Mouse (Mus musculus): ENCODE measurements around the gene Pld2. TPM values are rescaled to one million over a fixed set of nuclear protein-coding genes. Genes with fewer than 3 reads are reported as not detected.
A peak's percentile ranks its signal among the peaks of the same experiment; 100 is the strongest.

Pld2 gene
- total and polyA plus RNA-seq, 2 experiments: 3.3 to 9.5 TPM

- TF ChIP-seq CTCF (IDR thresholded peaks at IDR 0.05; ENCODE audit: low read depth, low read length) (no peak), POLR2A (IDR thresholded peaks at IDR 0.05; ENCODE audit: extremely low read depth, insufficient read depth, low read length) (no peak)
- no peak overlapping the region for H3K27ac ChIP-seq (replicated peaks; ENCODE audit: insufficient read depth, low read depth, low read length)
Observed at GRCm38 (mm10) chr11:70512709-70513342, 27.0 kb upstream of the Pld2 start.

GRCm38 (mm10) chr11:70513520-70513919 is 26.3 kb upstream of the Pld2 start:
- Histone ChIP-seq H3K4me1 (ENCODE audit: control insufficient read depth, insufficient read depth, low read length) (peaks cover 7% of the 10 kb centered on the region), H3K27ac (replicated peaks; ENCODE audit: insufficient read depth, low read depth, low read length) (peak overlapping the region; percentile 31; the same call in 1 of the 2 replicates), H3K79me2 (ENCODE audit: control insufficient read depth, insufficient read depth, low read length) (no peaks in the 10 kb centered on the region), H3K36me3 (ENCODE audit: control insufficient read depth, insufficient read depth, low read length) (no peaks in the 10 kb centered on the region; the same call in 1 of the 2 replicates), H3K9ac (ENCODE audit: low read depth, low read length) (0 out of 2 replicates have a peak overlapping the region, but pooled peaks have one; percentile 6), H3K4me3 (ENCODE audit: insufficient read depth, low read depth, low read length) (no peak overlapping the region), H3K27me3 (ENCODE audit: control insufficient read depth, insufficient read depth, low read length) (no peaks in the 10 kb centered on the region)
- 81% methylated on average over 11 of the region's 11 CpGs for WGBS
- DNase-seq (ENCODE audit: extremely low read depth, low read depth, low spot score): no peak
- no peak for TF ChIP-seq CTCF (IDR thresholded peaks at IDR 0.05; ENCODE audit: low read depth, low read length)
- no peak for TF ChIP-seq POLR2A (IDR thresholded peaks at IDR 0.05; ENCODE audit: extremely low read depth, insufficient read depth, low read length)

More at GRCm38 (mm10) chr11:70512709-70513342, 27.0 kb upstream of the Pld2 start:
- Histone ChIP-seq H3K9ac (ENCODE audit: low read depth, low read length) (no peak overlapping the region), H3K4me3 (ENCODE audit: insufficient read depth, low read depth, low read length) (no peak overlapping the region), H3K36me3 (ENCODE audit: control insufficient read depth, insufficient read depth, low read length) (no peaks in the 10 kb centered on the region; the same call in 1 of the 2 replicates), H3K27me3 (ENCODE audit: control insufficient read depth, insufficient read depth, low read length) (no peaks in the 10 kb centered on the region), H3K4me1 (ENCODE audit: control insufficient read depth, insufficient read depth, low read length) (peaks cover 5% of the 10 kb centered on the region), H3K79me2 (ENCODE audit: control insufficient read depth, insufficient read depth, low read length) (no peaks in the 10 kb centered on the region)
- 81% methylated on average over 7 of the region's 7 CpGs for WGBS
- no peak for DNase-seq (ENCODE audit: extremely low read depth, low read depth, low spot score)

- TF ChIP-seq CTCF (IDR thresholded peaks at IDR 0.05; ENCODE audit: low read depth, low read length): no peak
- no peak for TF ChIP-seq POLR2A (IDR thresholded peaks at IDR 0.05; ENCODE audit: extremely low read depth, insufficient read depth, low read length)
- Histone ChIP-seq H3K4me1 (ENCODE audit: control insufficient read depth, insufficient read depth, low read length) (peaks cover 7% of the 10 kb centered on the region), H3K27ac (replicated peaks; ENCODE audit: insufficient read depth, low read depth, low read length) (peak within 1 kb of the TSS; percentile 31; the same call in 1 of the 2 replicates), H3K4me3 (ENCODE audit: insufficient read depth, low read depth, low read length) (no peak within 1 kb of the TSS), H3K9ac (ENCODE audit: low read depth, low read length) (0 out of 2 replicates have a peak within 1 kb of the TSS, but pooled peaks have one; percentile 6), H3K79me2 (ENCODE audit: control insufficient read depth, insufficient read depth, low read length) (no peaks in the 10 kb centered on the region), H3K27me3 (ENCODE audit: control insufficient read depth, insufficient read depth, low read length) (no peaks in the 10 kb centered on the region), H3K36me3 (ENCODE audit: control insufficient read depth, insufficient read depth, low read length) (no peaks in the 10 kb centered on the region; the same call in 1 of the 2 replicates)
- DNase-seq (ENCODE audit: extremely low read depth, low read depth, low spot score): no peak
- WGBS: 91% methylated on average over 7 of the region's 7 CpGs
Observed at GRCm38 (mm10) chr11:70514288-70514687, 25.6 kb upstream of the Pld2 start, which contains the start of gene Vmo1. Vmo1 (minus strand) TSS chr11:70514616.

- 22% methylated on average over 2 of the region's 2 CpGs for WGBS
- DNase-seq (ENCODE audit: extremely low read depth, low read depth, low spot score): peak; percentile 62
- TF ChIP-seq POLR2A (IDR thresholded peaks at IDR 0.05; ENCODE audit: extremely low read depth, insufficient read depth, low read length) (no peak), CTCF (IDR thresholded peaks at IDR 0.05; ENCODE audit: low read depth, low read length) (peak; percentile 24)
- H3K36me3 ChIP-seq (ENCODE audit: control insufficient read depth, insufficient read depth, low read length): no peaks in the 10 kb centered on the region; the same call in 1 of the 2 replicates
- no peak overlapping the region for H3K27ac ChIP-seq (replicated peaks; ENCODE audit: insufficient read depth, low read depth, low read length)
- peaks cover 10% of the 10 kb centered on the region for H3K4me1 ChIP-seq (ENCODE audit: control insufficient read depth, insufficient read depth, low read length)
- no peak overlapping the region for H3K4me3 ChIP-seq (ENCODE audit: insufficient read depth, low read depth, low read length)
- no peaks in the 10 kb centered on the region for H3K27me3 ChIP-seq (ENCODE audit: control insufficient read depth, insufficient read depth, low read length)
- peaks cover 5% of the 10 kb centered on the region; the same call in 1 of the 2 replicates for H3K79me2 ChIP-seq (ENCODE audit: control insufficient read depth, insufficient read depth, low read length)
- no peak overlapping the region for H3K9ac ChIP-seq (ENCODE audit: low read depth, low read length)
Observed at GRCm38 (mm10) chr11:70516352-70516751, 23.5 kb upstream of the Pld2 start.

- Histone ChIP-seq H3K27me3 (ENCODE audit: control insufficient read depth, insufficient read depth, low read length) (no peaks in the 10 kb centered on the region), H3K9ac (ENCODE audit: low read depth, low read length) (no peak overlapping the region; the same call in 1 of the 2 replicates), H3K27ac (replicated peaks; ENCODE audit: insufficient read depth, low read depth, low read length) (peak overlapping the region; percentile 95), H3K79me2 (ENCODE audit: control insufficient read depth, insufficient read depth, low read length) (peaks cover 5% of the 10 kb centered on the region; the same call in 1 of the 2 replicates), H3K36me3 (ENCODE audit: control insufficient read depth, insufficient read depth, low read length) (no peaks in the 10 kb centered on the region; the same call in 1 of the 2 replicates), H3K4me1 (ENCODE audit: control insufficient read depth, insufficient read depth, low read length) (peaks cover 13% of the 10 kb centered on the region), H3K4me3 (ENCODE audit: insufficient read depth, low read depth, low read length) (no peak overlapping the region; the same call in 1 of the 2 replicates)
- DNase-seq (ENCODE audit: extremely low read depth, low read depth, low spot score): no peak
- 30% methylated on average over 1 of the region's 1 CpGs for WGBS
- TF ChIP-seq POLR2A (IDR thresholded peaks at IDR 0.05; ENCODE audit: extremely low read depth, insufficient read depth, low read length): no peak
- no peak for TF ChIP-seq CTCF (IDR thresholded peaks at IDR 0.05; ENCODE audit: low read depth, low read length)
Observed at GRCm38 (mm10) chr11:70518436-70518835, 21.4 kb upstream of the Pld2 start.
